Mouse (Mus musculus) lung, adult 10 weeks (tissue): ENCODE results near the gene Cfhr2. TPM values are rescaled to one million over a fixed set of nuclear protein-coding genes. Genes with fewer than 3 reads are reported as not detected.

Experiments
- polyA plus RNA-seq: library from polyadenylated mRNA; stranded (reverse); fragments of 350-450 nt; fragmentation: Illumina TruSeq; extraction: RNeasy Lipid Tissue Mini Kit (QIAGEN cat#74804); gene quantifications from one replicate; pipeline ENCODE4 v1.2.3, GENCODE M21; 2014; ENCODE audit warnings: low read depth, low replicate concordance; ENCODE audit not compliant: insufficient read depth

Cfhr2 gene
- polyA plus RNA-seq: 0.14 TPM

DNA sequence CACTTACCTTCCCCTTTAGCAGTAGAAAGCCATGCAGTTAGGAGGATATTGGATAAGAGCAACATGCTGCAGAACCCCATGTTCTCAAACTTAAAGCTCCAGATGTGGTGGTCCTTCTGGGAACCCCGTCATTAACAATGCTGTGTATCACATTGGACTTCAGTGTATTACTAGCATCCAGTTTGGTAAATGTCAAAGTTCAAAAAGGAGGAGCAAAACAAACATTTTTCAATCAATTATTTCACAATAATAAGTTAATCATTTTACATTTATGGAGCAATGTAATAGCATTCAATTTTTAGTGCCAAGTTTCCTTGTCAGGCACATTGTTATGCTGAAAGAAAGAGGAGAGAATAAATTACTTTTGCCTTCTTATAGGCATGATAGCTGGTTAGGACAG lies at the start of gene Cfhr2:
TSS of gene Cfhr2 (minus strand) at position 155 of the 400 bp plus-strand sequence.

DNA sequence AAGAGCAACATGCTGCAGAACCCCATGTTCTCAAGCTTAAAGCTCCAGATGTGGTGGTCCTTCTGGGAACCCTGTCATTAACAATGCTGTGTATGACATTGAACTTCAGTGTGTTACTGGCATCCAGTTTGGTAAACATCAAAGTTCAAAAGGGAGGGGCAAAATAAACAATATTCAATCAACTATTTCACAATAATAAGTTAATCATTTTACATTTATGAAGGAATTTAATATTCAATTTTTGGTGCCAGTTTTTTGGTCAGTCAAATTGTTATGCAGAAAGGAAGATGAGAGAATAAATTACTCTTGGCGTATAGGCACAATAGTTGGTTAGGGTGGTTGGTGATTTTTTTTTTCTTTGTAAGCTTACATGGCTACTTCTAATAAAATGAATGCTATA lies 77.4 kb downstream of the Cfhr2 start, which contains the start of gene Gm4788:
TSS of gene Gm4788 (minus strand) at position 101 of the 400 bp plus-strand sequence.

Other genes starting within 250 kb of the Cfhr2 start
- gene Gm4788, start 77.5 kb downstream of the Cfhr2 start, polyA plus RNA-seq: not detected